Mouse (Mus musculus) C2C12 (cell line): ENCODE measurements around the gene Pfkfb3. TPM values are rescaled to one million over a fixed set of nuclear protein-coding genes. Genes with fewer than 3 reads are reported as not detected.

Experiments
- H3K27me3 ChIP-seq: one replicate; pipeline ENCODE4 v1.6.1; 2011; ENCODE audit not compliant: control insufficient read depth, insufficient read depth, insufficient read length
- H3K36me3 ChIP-seq: one replicate; pipeline ENCODE4 v1.6.1; 2011; ENCODE audit not compliant: control insufficient read depth, insufficient read depth
- H3K4me3 ChIP-seq: one replicate; pipeline ENCODE4 v1.5.1; 2011; ENCODE audit warnings: mild to moderate bottlenecking, control low read depth; ENCODE audit not compliant: poor library complexity, insufficient read depth, severe bottlenecking
- H3K79me2 ChIP-seq: one replicate; pipeline ENCODE4 v1.6.1; 2011; ENCODE audit not compliant: control insufficient read depth, insufficient read depth
- H3K79me3 ChIP-seq: one replicate; pipeline ENCODE4 v1.6.1; 2011; ENCODE audit warnings: low read depth, control low read depth
- H3ac ChIP-seq: one replicate; pipeline ENCODE3; 2011; ENCODE audit warnings: low read depth; ENCODE audit not compliant: control insufficient read depth, insufficient read length
- CEBPB ChIP-seq: IDR thresholded peaks from one replicate; pipeline ENCODE4 v1.6.1; 2011; ENCODE audit warnings: low read depth, mild to moderate bottlenecking, control low read depth, moderate library complexity
- CTCF ChIP-seq: IDR thresholded peaks from one replicate; pipeline ENCODE4 v1.5.1; 2011; ENCODE audit not compliant: control insufficient read depth, insufficient read depth, insufficient read length
- FOSL1 ChIP-seq: IDR thresholded peaks from one replicate; pipeline ENCODE4 v1.8.0; 2011; ENCODE audit warnings: mild to moderate bottlenecking, low read length; ENCODE audit not compliant: poor library complexity, insufficient read depth, severe bottlenecking
- MAX ChIP-seq: IDR thresholded peaks from one replicate; pipeline ENCODE4 v1.6.1; 2011; ENCODE audit warnings: mild to moderate bottlenecking, control low read depth
- MYOD1 ChIP-seq: IDR thresholded peaks from one replicate; pipeline ENCODE4 v1.6.1; 2011; ENCODE audit warnings: low read depth; ENCODE audit not compliant: control insufficient read depth, insufficient read length
- MYOG ChIP-seq: IDR thresholded peaks from one replicate; pipeline ENCODE4 v1.6.1; 2011; ENCODE audit not compliant: control insufficient read depth, insufficient read length; ENCODE audit errors: extremely low read depth
- USF1 ChIP-seq: IDR thresholded peaks from one replicate; pipeline ENCODE4 v1.6.1; 2011; ENCODE audit warnings: low read depth, mild to moderate bottlenecking, control low read depth, moderate library complexity
- polyA plus RNA-seq: library from polyadenylated mRNA; unstranded; fragments of >200 nt; fragmentation: generic; extraction: Trizol; gene quantifications from one replicate; pipeline ENCODE4 v1.2.1, GENCODE M21; 2012; ENCODE audit warnings: missing spikeins

Pfkfb3 gene
- polyA plus RNA-seq, 1 experiment: 4.2 TPM

- H3K4me3 ChIP-seq: no peak overlapping the region
- TF ChIP-seq FOSL1 (no peak), MYOD1 (no peak), CTCF (no peak), USF1 (no peak), CEBPB (no peak), MYOG (no peak), MAX (no peak)
These were observed 57.3 kb downstream of the Pfkfb3 start for GRCm38 (mm10) chr2:11496601-11497031.

DNA sequence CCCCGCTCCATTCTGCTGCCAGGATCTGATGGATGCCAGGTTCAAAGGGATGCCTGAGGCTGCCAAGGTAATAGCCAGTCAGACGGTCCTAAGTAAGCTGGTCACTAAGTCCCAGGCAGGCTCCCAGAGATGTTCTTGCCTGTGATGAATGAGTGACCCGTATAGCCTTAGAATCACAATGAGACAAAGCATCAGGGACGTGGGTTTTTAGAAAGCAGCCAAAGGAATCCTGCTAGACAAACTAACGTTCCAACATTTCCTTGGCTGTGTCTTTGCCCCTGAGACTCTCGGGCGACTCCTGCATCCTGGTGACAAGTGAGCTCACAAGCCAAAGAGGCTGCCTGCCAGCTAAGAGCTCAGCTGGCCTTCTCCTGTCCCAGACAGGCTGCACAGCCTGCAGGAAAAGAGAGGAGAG, 59.0 kb downstream of the Pfkfb3 start:
- no peak overlapping the region for H3K4me3 ChIP-seq
- no peak overlapping the region for H3ac ChIP-seq
- no peaks in the 10 kb centered on the region for H3K27me3 ChIP-seq
- no peaks in the 10 kb centered on the region for H3K79me3 ChIP-seq
- peaks cover 3% of the 10 kb centered on the region for H3K36me3 ChIP-seq
- TF ChIP-seq MAX: no peak
- no peaks in the 10 kb centered on the region for H3K79me2 ChIP-seq

More at GRCm38 (mm10) chr2:11496601-11497031, 57.3 kb downstream of the Pfkfb3 start:
- no peaks in the 10 kb centered on the region for H3K79me2 ChIP-seq
- no peaks in the 10 kb centered on the region for H3K27me3 ChIP-seq
- H3K79me3 ChIP-seq: no peaks in the 10 kb centered on the region
- no peak overlapping the region for H3ac ChIP-seq
- H3K36me3 ChIP-seq: no peaks in the 10 kb centered on the region

- no peak overlapping the region for H3ac ChIP-seq
- H3K79me2 ChIP-seq: no peaks in the 10 kb centered on the region
- TF ChIP-seq MAX (no peak), CTCF (no peak), MYOD1 (no peak), USF1 (no peak), FOSL1 (no peak), CEBPB (no peak), MYOG (no peak)
- no peaks in the 10 kb centered on the region for H3K79me3 ChIP-seq
- H3K27me3 ChIP-seq: no peaks in the 10 kb centered on the region
- peaks cover 3% of the 10 kb centered on the region for H3K36me3 ChIP-seq
- no peak overlapping the region for H3K4me3 ChIP-seq
These were observed 61.0 kb downstream of the Pfkfb3 start for GRCm38 (mm10) chr2:11492855-11493254.

- Histone ChIP-seq H3K27me3 (no peaks in the 10 kb centered on the region), H3K79me3 (no peaks in the 10 kb centered on the region), H3K4me3 (no peak overlapping the region), H3ac (no peak overlapping the region), H3K79me2 (no peaks in the 10 kb centered on the region), H3K36me3 (peaks cover 3% of the 10 kb centered on the region)
- TF ChIP-seq MYOD1: no peak
- TF ChIP-seq CEBPB: no peak
- no peak for TF ChIP-seq USF1
- TF ChIP-seq FOSL1: no peak
- TF ChIP-seq MYOG: no peak
- no peak for TF ChIP-seq MAX
- TF ChIP-seq CTCF: no peak
These were observed 62.4 kb downstream of the Pfkfb3 start for GRCm38 (mm10) chr2:11491471-11491870.

DNA sequence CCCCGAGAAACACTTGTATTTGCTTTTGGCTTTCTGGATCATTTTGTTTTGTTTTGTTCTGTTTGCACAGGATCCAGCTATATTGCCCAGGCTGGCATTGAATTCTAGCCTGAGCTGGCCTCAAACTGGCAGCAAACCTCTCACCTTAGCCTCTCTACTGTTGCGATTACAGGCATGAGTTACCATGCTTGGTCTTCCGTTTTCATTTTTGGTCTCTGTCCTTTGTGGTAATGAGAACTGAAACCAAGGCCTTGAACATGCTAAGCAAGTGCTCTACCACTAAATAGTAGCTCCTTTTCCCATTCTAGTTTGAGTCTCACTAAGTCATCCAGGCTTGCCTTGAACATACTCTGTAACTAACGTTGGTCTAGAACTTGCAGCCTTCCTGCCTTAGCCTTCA, 63.3 kb downstream of the Pfkfb3 start:
- H3ac ChIP-seq: no peak overlapping the region
- peaks cover 5% of the 10 kb centered on the region for H3K36me3 ChIP-seq
- H3K79me3 ChIP-seq: no peaks in the 10 kb centered on the region
- H3K27me3 ChIP-seq: no peaks in the 10 kb centered on the region
- H3K4me3 ChIP-seq: no peak overlapping the region
- H3K79me2 ChIP-seq: no peaks in the 10 kb centered on the region
- TF ChIP-seq CEBPB: no peak
- no peak for TF ChIP-seq MYOD1
- TF ChIP-seq FOSL1: no peak
- no peak for TF ChIP-seq CTCF
- TF ChIP-seq MAX: no peak
- no peak for TF ChIP-seq USF1
- no peak for TF ChIP-seq MYOG

- Histone ChIP-seq H3K79me3 (no peaks in the 10 kb centered on the region), H3K36me3 (peaks cover 18% of the 10 kb centered on the region), H3K79me2 (no peaks in the 10 kb centered on the region), H3K4me3 (no peak overlapping the region), H3K27me3 (no peaks in the 10 kb centered on the region), H3ac (no peak overlapping the region)
- TF ChIP-seq FOSL1 (no peak), MYOG (no peak), USF1 (no peak), MAX (no peak), CEBPB (no peak), MYOD1 (no peak), CTCF (no peak)
These were observed 70.7 kb downstream of the Pfkfb3 start for GRCm38 (mm10) chr2:11483226-11483625.
